Mouse (Mus musculus) forebrain, postnatal 0 days (tissue): ENCODE data around the gene Lamb1. TPM values are rescaled to one million over a fixed set of nuclear protein-coding genes. Genes with fewer than 3 reads are reported as not detected.

Source experiments
- ATAC-seq: fragments of 200-750 bp; cut with Nextera tagmentation; 2 replicates; pipeline ENCODE4 v1.8.0; 2017; ENCODE audit warnings: mild to moderate bottlenecking, moderate library complexity
- DNase-seq: peaks from one replicate; pipeline ENCODE4 v3.0.0-alpha.2; 2015
- H3K27ac ChIP-seq: fragments of 300-500 bp; sonication (generic); 2 replicates; pipeline ENCODE4 v1.5.1; 2014; ENCODE audit warnings: low read depth, mild to moderate bottlenecking, antibody characterized with exemption, low read length, moderate library complexity, mixed read lengths
- H3K27me3 ChIP-seq: fragments of 300-500 bp; sonication (generic); 2 replicates; pipeline ENCODE4 v1.6.1; 2014; ENCODE audit warnings: mild to moderate bottlenecking, low read length, mixed read lengths; ENCODE audit not compliant: insufficient read depth
- H3K36me3 ChIP-seq: fragments of 300-500 bp; sonication (generic); 2 replicates; pipeline ENCODE4 v1.6.1; 2014; ENCODE audit warnings: mild to moderate bottlenecking, moderate library complexity; ENCODE audit not compliant: insufficient read depth
- H3K4me1 ChIP-seq: fragments of 300-500 bp; sonication (generic); 2 replicates; pipeline ENCODE4 v1.6.1; 2014; ENCODE audit warnings: antibody characterized with exemption; ENCODE audit not compliant: insufficient read depth
- H3K4me2 ChIP-seq: fragments of 300-500 bp; sonication (generic); 2 replicates; pipeline ENCODE4 v1.6.1; 2014; ENCODE audit warnings: low read depth, mild to moderate bottlenecking, moderate library complexity
- H3K4me3 ChIP-seq: fragments of 300-500 bp; sonication (generic); 2 replicates; pipeline ENCODE4 v1.5.1; 2014; ENCODE audit warnings: low read depth, low read length, mixed read lengths
- H3K9ac ChIP-seq: fragments of 300-500 bp; sonication (generic); 2 replicates; pipeline ENCODE4 v1.6.1; 2014; ENCODE audit warnings: mild to moderate bottlenecking
- H3K9me3 ChIP-seq: fragments of 300-500 bp; sonication (generic); 2 replicates; pipeline ENCODE4 v1.6.1; 2016; ENCODE audit warnings: low read length
- CTCF ChIP-seq: sonication (generic); IDR thresholded peaks from 2 replicates; pipeline ENCODE4 v1.5.1; 2016; ENCODE audit warnings: antibody characterized with exemption, control low read depth, low read depth
- WGBS: fragments of 180-500 bp; shearing (Covaris S2); extraction: QIAGEN DNeasy Blood & Tissue Kit; methylation state at CpG from one replicate; pipeline ENCODE4 v1.1.7; 2014; 5-methylcytosine and 5-hydroxymethylcytosine counted together
- polyA plus RNA-seq: library from polyadenylated mRNA; unstranded; fragments of >200 nt; fragmentation: Nextera tagmentation; extraction: Ambion mirVana; gene quantifications from 2 replicates; pipeline ENCODE4 v1.2.1, GENCODE M21; 2015
- total RNA-seq: library from RNA; depleted of rRNA; stranded (reverse); fragments of >200 nt; gene quantifications from 2 replicates; pipeline ENCODE4 v1.2.3, GENCODE M21; 2014

Gene Lamb1
- total and polyA plus RNA-seq, 2 experiments from 2014 or later = 12.1 to 33.4 TPM

- TF ChIP-seq CTCF = no peak
- Histone ChIP-seq H3K4me3 (no peak overlapping the region), H3K36me3 (peaks cover 4% of the 10 kb centered on the region), H3K27me3 (no peaks in the 10 kb centered on the region), H3K27ac (no peak overlapping the region), H3K9me3 (no peaks in the 10 kb centered on the region), H3K9ac (no peak overlapping the region), H3K4me1 (no peaks in the 10 kb centered on the region), H3K4me2 (no peak overlapping the region)
- 89% methylated on average over 11 of the region's 11 CpGs for WGBS
- DNase-seq = no peak
- ATAC-seq = no peak
Observed at GRCm38 (mm10) chr12:31294996-31295395, 30.0 kb downstream of the Lamb1 start.

DNA sequence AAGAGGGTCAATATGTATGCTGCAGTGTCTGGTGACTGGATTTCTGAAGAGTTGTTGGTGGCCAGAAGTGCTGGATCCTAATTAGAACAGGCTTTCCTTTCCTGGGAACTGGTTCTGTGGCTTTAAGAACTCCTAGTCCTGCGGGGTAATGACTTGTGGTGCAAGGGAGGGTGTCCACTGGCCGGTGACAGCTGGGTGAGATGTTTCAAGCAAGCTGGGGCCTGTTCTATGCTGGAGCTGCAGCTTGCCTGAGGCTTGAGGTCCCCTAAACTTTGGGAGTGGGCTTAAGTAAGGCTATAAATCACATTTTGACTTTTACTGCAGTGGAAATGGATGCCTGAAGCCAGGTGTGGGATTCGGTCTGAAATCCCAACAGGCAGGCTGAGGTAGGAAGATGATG, 30.5 kb downstream of the Lamb1 start:
- Histone ChIP-seq H3K27ac (no peak overlapping the region), H3K4me3 (no peak overlapping the region), H3K9ac (no peak overlapping the region), H3K4me2 (no peak overlapping the region), H3K9me3 (no peaks in the 10 kb centered on the region), H3K36me3 (peaks cover 9% of the 10 kb centered on the region), H3K4me1 (no peaks in the 10 kb centered on the region), H3K27me3 (no peaks in the 10 kb centered on the region)
- ATAC-seq (no peak), DNase-seq (no peak)
- 77% methylated on average over 3 of the region's 3 CpGs for WGBS
- TF ChIP-seq CTCF = no peak

DNA sequence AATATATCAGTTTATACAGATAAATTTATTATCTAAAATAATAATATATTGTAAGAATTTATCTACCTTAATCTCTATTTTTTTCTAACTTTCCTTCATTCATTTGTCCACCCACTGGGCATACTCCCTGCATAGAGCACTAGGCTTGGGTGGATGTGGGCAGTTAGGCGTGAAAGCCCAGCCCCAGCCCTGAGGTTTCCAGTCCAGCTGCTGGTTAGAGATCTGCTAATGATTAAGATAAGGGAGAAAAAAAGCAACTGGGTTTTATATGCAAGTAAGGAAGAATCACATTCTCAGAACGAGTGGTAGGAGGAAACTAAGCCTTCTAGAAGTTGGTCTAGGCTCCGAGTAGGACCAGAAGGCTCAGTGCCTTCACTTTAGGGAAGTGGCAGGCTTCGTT, 31.1 kb downstream of the Lamb1 start:
- 82% methylated on average over 4 of the region's 4 CpGs for WGBS
- H3K36me3 ChIP-seq = peaks cover 14% of the 10 kb centered on the region
- no peaks in the 10 kb centered on the region for H3K9me3 ChIP-seq
- no peak overlapping the region for H3K27ac ChIP-seq
- no peak for DNase-seq
- TF ChIP-seq CTCF = no peak
- no peak for ATAC-seq
- no peak overlapping the region for H3K4me3 ChIP-seq
- H3K4me1 ChIP-seq = no peaks in the 10 kb centered on the region
- no peaks in the 10 kb centered on the region for H3K27me3 ChIP-seq
- no peak overlapping the region for H3K4me2 ChIP-seq
- H3K9ac ChIP-seq = no peak overlapping the region

GRCm38 (mm10) chr12:31298122-31298521, 33.1 kb downstream of the Lamb1 start:
- H3K4me1 ChIP-seq = no peaks in the 10 kb centered on the region
- 90% methylated on average over 4 of the region's 4 CpGs for WGBS
- no peak for DNase-seq
- no peak for ATAC-seq
- no peaks in the 10 kb centered on the region for H3K27me3 ChIP-seq
- no peak overlapping the region for H3K9ac ChIP-seq
- H3K4me3 ChIP-seq = no peak overlapping the region
- H3K27ac ChIP-seq = no peak overlapping the region
- no peaks in the 10 kb centered on the region for H3K9me3 ChIP-seq
- no peak overlapping the region for H3K4me2 ChIP-seq
- peaks cover 17% of the 10 kb centered on the region for H3K36me3 ChIP-seq
- TF ChIP-seq CTCF = no peak

GRCm38 (mm10) chr12:31298530-31298929, 33.5 kb downstream of the Lamb1 start:
- DNase-seq = no peak
- no peak for ATAC-seq
- Histone ChIP-seq H3K36me3 (peaks cover 18% of the 10 kb centered on the region), H3K9me3 (no peaks in the 10 kb centered on the region), H3K4me3 (no peak overlapping the region), H3K9ac (no peak overlapping the region), H3K4me1 (no peaks in the 10 kb centered on the region), H3K4me2 (no peak overlapping the region), H3K27me3 (no peaks in the 10 kb centered on the region), H3K27ac (no peak overlapping the region)
- whole genome bisulfite sequencing = 85% methylated on average over 8 of the region's 8 CpGs
- TF ChIP-seq CTCF = no peak

DNA sequence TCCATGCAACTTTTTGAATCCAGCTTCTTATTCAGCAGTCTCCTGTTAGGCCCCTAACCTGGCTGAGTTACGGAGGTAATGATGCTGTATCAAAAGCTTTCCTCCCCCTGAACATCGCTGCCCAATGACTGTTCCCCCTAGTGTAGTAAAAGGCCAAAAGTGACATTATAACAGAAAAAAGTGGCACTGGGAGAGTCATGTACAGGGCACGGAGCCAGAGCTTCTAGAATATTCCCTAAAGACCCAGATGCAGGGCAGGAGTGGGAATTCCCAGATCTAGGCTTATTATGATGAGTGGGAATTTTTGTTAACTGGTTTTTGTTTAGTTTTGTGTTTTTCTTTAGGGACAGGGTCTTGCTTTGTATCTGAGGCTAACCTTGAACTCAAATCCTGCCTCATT, 34.1 kb downstream of the Lamb1 start:
- 96% methylated on average over 3 of the region's 3 CpGs for WGBS
- H3K36me3 ChIP-seq = peaks cover 22% of the 10 kb centered on the region
- DNase-seq (no peak), ATAC-seq (no peak)
- no peak for TF ChIP-seq CTCF
- H3K9ac ChIP-seq = no peak overlapping the region
- no peak overlapping the region for H3K4me3 ChIP-seq
- no peaks in the 10 kb centered on the region for H3K4me1 ChIP-seq
- H3K4me2 ChIP-seq = no peak overlapping the region
- no peaks in the 10 kb centered on the region for H3K9me3 ChIP-seq
- H3K27me3 ChIP-seq = no peaks in the 10 kb centered on the region
- no peak overlapping the region for H3K27ac ChIP-seq

DNA sequence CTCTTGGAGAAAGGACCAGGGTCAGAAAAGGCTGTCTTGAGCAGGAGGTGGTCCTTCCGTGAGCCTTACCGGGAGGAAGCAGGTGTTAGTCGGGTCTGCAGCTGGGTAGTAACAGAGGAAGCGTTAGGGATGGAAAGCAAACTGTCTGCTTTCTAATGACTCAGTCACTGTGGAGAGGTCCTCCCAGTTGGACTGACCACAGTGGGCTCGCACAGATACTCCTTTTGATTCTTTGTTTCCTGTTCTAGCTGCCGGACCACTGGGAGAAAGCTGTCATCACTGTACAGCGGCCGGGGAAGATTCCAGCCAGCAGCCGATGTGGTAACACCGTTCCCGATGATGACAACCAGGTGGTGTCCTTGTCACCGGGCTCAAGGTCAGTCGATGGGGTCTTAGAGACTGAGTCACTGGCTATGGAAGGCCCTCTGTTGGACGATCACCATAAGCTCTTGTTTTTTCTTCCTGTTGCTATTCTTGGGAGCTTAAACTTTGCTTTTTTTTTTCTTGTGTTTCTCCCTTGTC, 34.7 kb downstream of the Lamb1 start:
- Histone ChIP-seq H3K27ac (no peak overlapping the region), H3K36me3 (peaks cover 25% of the 10 kb centered on the region), H3K9ac (no peak overlapping the region), H3K27me3 (no peaks in the 10 kb centered on the region), H3K9me3 (no peaks in the 10 kb centered on the region), H3K4me1 (no peaks in the 10 kb centered on the region), H3K4me2 (no peak overlapping the region), H3K4me3 (no peak overlapping the region)
- no peak for DNase-seq
- ATAC-seq = no peak
- TF ChIP-seq CTCF = no peak
- WGBS = 91% methylated on average over 14 of the region's 14 CpGs

GRCm38 (mm10) chr12:31300276-31300675, 35.2 kb downstream of the Lamb1 start:
- WGBS = 95% methylated on average over 9 of the region's 9 CpGs
- no peak for TF ChIP-seq CTCF
- no peak for DNase-seq

More at GRCm38 (mm10) chr12:31300276-31300675, 35.2 kb downstream of the Lamb1 start:
- Histone ChIP-seq H3K9ac (no peak overlapping the region), H3K4me2 (no peak overlapping the region), H3K27ac (no peak overlapping the region), H3K4me3 (no peak overlapping the region), H3K36me3 (peaks cover 25% of the 10 kb centered on the region), H3K4me1 (no peaks in the 10 kb centered on the region), H3K27me3 (no peaks in the 10 kb centered on the region), H3K9me3 (no peaks in the 10 kb centered on the region)
- no peak for ATAC-seq
